Mouse (Mus musculus): ENCODE measurements around the gene Prss53. TPM values are rescaled to one million over a fixed set of nuclear protein-coding genes. Genes with fewer than 3 reads are reported as not detected.

Prss53 gene
- total and polyA plus RNA-seq, 3 experiments = 0.15 to 0.77 TPM; not detected in 1

DNA sequence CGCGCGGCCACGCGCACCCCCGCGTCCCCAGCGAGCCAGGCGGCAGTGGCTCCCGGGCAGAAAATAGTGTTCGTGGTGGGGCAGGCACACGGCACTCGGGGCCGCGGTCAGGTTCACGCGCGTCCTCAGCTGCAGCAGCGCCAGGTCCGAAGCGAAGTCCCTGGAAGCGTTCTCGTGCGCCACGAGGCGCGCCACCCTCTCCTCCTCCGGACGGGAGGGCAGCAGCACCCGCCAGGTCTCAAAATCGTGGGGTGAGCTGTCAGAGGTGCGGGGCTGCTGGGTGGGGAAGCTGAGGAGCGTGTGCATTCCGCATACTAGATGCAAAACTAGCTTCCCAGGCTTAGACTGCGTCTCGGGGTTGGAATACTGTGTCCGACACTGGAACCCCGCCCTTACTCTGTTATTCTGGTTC is 45.0 kb upstream of the Prss53 start:
- peaks cover 0 to 10% of the 10 kb centered on the region in 2 experiments; a peak in 2 of 4 replicates for H3K36me3 ChIP-seq (ENCODE audit: control insufficient read depth in 1 of 2, insufficient read depth in 2 of 2, low read length in 2 of 2)
- TF ChIP-seq MAX (IDR thresholded peaks at IDR 0.05; ENCODE audit: low read length) = no peak
- TF ChIP-seq ZC3H11A (IDR thresholded peaks at IDR 0.05; ENCODE audit: low read depth, low read length) = no peak
- no peak for TF ChIP-seq USF1 (IDR thresholded peaks at IDR 0.05; ENCODE audit: low read depth, low read length)
- no peak for TF ChIP-seq ZMIZ1 (IDR thresholded peaks at IDR 0.05; ENCODE audit: low read depth, low read length)
- TF ChIP-seq ETS1 (IDR thresholded peaks at IDR 0.05; ENCODE audit: low read depth, low read length) = no peak
- TF ChIP-seq MAZ (IDR thresholded peaks at IDR 0.05; ENCODE audit: low read depth, low read length) = no peak
- H3K27ac ChIP-seq (ENCODE audit: control insufficient read depth, low read depth, low read length) = 0 out of 2 replicates have a peak overlapping the region, but pooled peaks have one; percentile 20
- DNase-seq (ENCODE audit: low read depth, low spot score) = no peak
- peak overlapping the region; percentile 79 to 89 for H3K4me3 ChIP-seq (ENCODE audit: control insufficient read depth in 1 of 2, insufficient read depth in 1 of 2, low read depth in 2 of 2, low read length in 2 of 2)
- peaks cover 2 to 7% of the 10 kb centered on the region in 2 experiments; a peak in 3 of 4 replicates for H3K4me1 ChIP-seq (ENCODE audit: control insufficient read depth in 1 of 2, insufficient read depth in 2 of 2, low read length in 2 of 2)
- no peaks in the 10 kb centered on the region for H3K27me3 ChIP-seq (ENCODE audit: control insufficient read depth in 1 of 2, insufficient read depth in 2 of 2, low read length in 2 of 2)
- H3K9me3 ChIP-seq (replicated peaks; ENCODE audit: insufficient read depth, low read length) = no peaks in the 10 kb centered on the region
- H3K9ac ChIP-seq (ENCODE audit: control insufficient read depth, low read depth, low read length, poor library complexity, severe bottlenecking) = peak overlapping the region; percentile 92
- H3K79me2 ChIP-seq (ENCODE audit: control insufficient read depth, insufficient read depth, low read length, poor library complexity) = peaks cover 1% of the 10 kb centered on the region; the same call in 1 of the 2 replicates

DNA sequence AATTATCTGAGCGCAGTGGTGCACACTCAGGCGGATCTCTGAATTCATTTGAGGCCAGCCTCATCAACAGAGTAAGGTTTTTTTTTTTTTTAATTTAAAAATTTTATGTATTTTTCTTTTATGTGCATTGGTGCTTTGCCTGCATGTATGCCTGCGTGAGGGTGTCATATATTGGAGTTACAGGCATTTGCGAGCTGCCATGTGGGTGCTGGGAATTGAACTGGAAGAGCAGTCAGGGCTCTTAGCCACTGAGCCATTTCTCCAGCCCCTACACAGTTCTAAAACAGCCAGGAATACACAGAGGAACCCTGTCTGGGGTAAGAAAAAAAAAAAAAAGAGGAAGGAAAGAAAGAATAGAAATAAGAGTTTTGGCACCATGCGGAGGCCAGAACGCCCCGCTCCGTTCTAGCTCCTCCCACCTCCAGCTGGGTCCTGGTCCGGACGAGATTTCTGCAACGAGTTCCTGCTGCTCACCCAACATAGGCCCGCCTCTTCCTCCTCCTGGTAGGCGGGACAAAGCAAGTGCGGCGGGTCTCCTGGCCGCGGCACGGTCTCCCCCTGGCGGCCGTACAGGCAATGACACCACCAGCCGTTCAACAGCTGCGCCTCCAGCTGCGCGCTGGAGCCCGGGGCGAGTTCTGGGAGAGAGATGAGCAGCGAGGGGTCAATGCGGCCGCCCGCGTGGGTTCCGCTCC is 44.4 kb upstream of the Prss53 start:
- Histone ChIP-seq H3K27me3 (ENCODE audit: control insufficient read depth in 1 of 2, insufficient read depth in 2 of 2, low read length in 2 of 2) (no peaks in the 10 kb centered on the region), H3K79me2 (ENCODE audit: control insufficient read depth, insufficient read depth, low read length, poor library complexity) (peaks cover 1% of the 10 kb centered on the region; the same call in 1 of the 2 replicates), H3K36me3 (ENCODE audit: control insufficient read depth in 1 of 2, insufficient read depth in 2 of 2, low read length in 2 of 2) (peaks cover 0 to 10% of the 10 kb centered on the region in 2 experiments; a peak in 2 of 4 replicates), H3K27ac (ENCODE audit: control insufficient read depth, low read depth, low read length) (peak overlapping the region; percentile 88), H3K9ac (ENCODE audit: control insufficient read depth, low read depth, low read length, poor library complexity, severe bottlenecking) (peak overlapping the region; percentile 92), H3K4me3 (ENCODE audit: control insufficient read depth in 1 of 2, insufficient read depth in 1 of 2, low read depth in 2 of 2, low read length in 2 of 2) (peak overlapping the region; percentile 79 to 89), H3K4me1 (ENCODE audit: control insufficient read depth in 1 of 2, insufficient read depth in 2 of 2, low read length in 2 of 2) (peaks cover 2 to 7% of the 10 kb centered on the region in 2 experiments; a peak in 3 of 4 replicates), H3K9me3 (replicated peaks; ENCODE audit: insufficient read depth, low read length) (no peaks in the 10 kb centered on the region)
- peak; percentile 98 for DNase-seq (ENCODE audit: low read depth, low spot score)
- peak; percentile 80 for TF ChIP-seq TCF12 (IDR thresholded peaks at IDR 0.05; ENCODE audit: low read depth, low read length)
- peak; percentile 85 for TF ChIP-seq RAD21 (IDR thresholded peaks at IDR 0.05; ENCODE audit: low read depth, low read length)
- TF ChIP-seq ETS1 (IDR thresholded peaks at IDR 0.05; ENCODE audit: low read depth, low read length) = peak; percentile 85
- TF ChIP-seq CHD1 (IDR thresholded peaks at IDR 0.05; ENCODE audit: low read depth, low read length) = peak; percentile 92; the same call in 1 of the 2 replicates
- no peak for TF ChIP-seq BHLHE40 (IDR thresholded peaks at IDR 0.05; ENCODE audit: borderline replicate concordance, low read depth, low read length)
- TF ChIP-seq ZNF384 (IDR thresholded peaks at IDR 0.05; ENCODE audit: low read depth, low read length) = peak; percentile 95
- peak; percentile 97 for TF ChIP-seq MYC (IDR thresholded peaks at IDR 0.05; ENCODE audit: low read depth, low read length)
- TF ChIP-seq POLR2AphosphoS5 (IDR thresholded peaks at IDR 0.05; ENCODE audit: borderline replicate concordance, low read depth, low read length) = no peak
- peak; percentile 78 for TF ChIP-seq TBP (IDR thresholded peaks at IDR 0.05; ENCODE audit: low read depth, low read length)
- peak; percentile 28 to 35; a peak in 2 of 4 replicates for TF ChIP-seq EP300 (IDR thresholded peaks at IDR 0.05; ENCODE audit: low read depth in 1 of 2, low read length in 2 of 2)
- peak; percentile 91 for TF ChIP-seq SMC3 (IDR thresholded peaks at IDR 0.05; ENCODE audit: low read depth, low read length)
- TF ChIP-seq UBTF (IDR thresholded peaks at IDR 0.05; ENCODE audit: borderline replicate concordance, insufficient read depth, low read depth, low read length) = no peak
- TF ChIP-seq GABPA (IDR thresholded peaks at IDR 0.05; ENCODE audit: low read depth, low read length) = no peak
- peak; percentile 72; the same call in 1 of the 2 replicates for TF ChIP-seq ZMIZ1 (IDR thresholded peaks at IDR 0.05; ENCODE audit: low read depth, low read length)
- TF ChIP-seq MYB (IDR thresholded peaks at IDR 0.05; ENCODE audit: low read depth, low read length) = 0 out of 2 replicates have a peak, but pooled peaks have one; percentile 20
- TF ChIP-seq POLR2A (IDR thresholded peaks at IDR 0.05; ENCODE audit: control insufficient read depth in 1 of 2, insufficient read depth in 1 of 2, low read depth in 1 of 2, low read length in 2 of 2, poor library complexity in 1 of 2) = peak; percentile 50 to 83; a peak in 3 of 4 replicates
- peak; percentile 84 for TF ChIP-seq NELFE (IDR thresholded peaks at IDR 0.05; ENCODE audit: low read depth, low read length)
- TF ChIP-seq MXI1 (IDR thresholded peaks at IDR 0.05; ENCODE audit: low read depth, low read length) = peak; percentile 82
- TF ChIP-seq RCOR1 (IDR thresholded peaks at IDR 0.05; ENCODE audit: low read depth, low read length) = no peak
- 0 out of 2 replicates have a peak, but pooled peaks have one; percentile 33 for TF ChIP-seq KAT2A (conservative IDR thresholded peaks at IDR 0.05; ENCODE audit: low read depth, low read length)
- peak; percentile 87 for TF ChIP-seq MAX (IDR thresholded peaks at IDR 0.05; ENCODE audit: low read length)
- TF ChIP-seq CTCF (IDR thresholded peaks at IDR 0.05 in 2 of 3, conservative IDR thresholded peaks at IDR 0.05 in 1 of 3; ENCODE audit: control insufficient read depth in 1 of 3, insufficient read depth in 1 of 3, low read depth in 2 of 3, low read length in 3 of 3, poor library complexity in 1 of 3, severe bottlenecking in 1 of 3) = peak; percentile 78 to 97 (median 95)
- peak; percentile 96 for TF ChIP-seq SIN3A (IDR thresholded peaks at IDR 0.05; ENCODE audit: low read length)
- TF ChIP-seq TAL1 (IDR thresholded peaks at IDR 0.05; ENCODE audit: low read length) = no peak
- peak; percentile 55 for TF ChIP-seq ELF1 (IDR thresholded peaks at IDR 0.05; ENCODE audit: low read depth, low read length)
- TF ChIP-seq ZKSCAN1 (IDR thresholded peaks at IDR 0.05; ENCODE audit: low read depth, low read length) = no peak
- TF ChIP-seq GATA1 (IDR thresholded peaks at IDR 0.05; ENCODE audit: low read depth, low read length) = no peak

Data from MEL (cell line).